Mouse (Mus musculus) embryonic fibroblast, embryonic 13.5 days (primary cell): ENCODE measurements at regions not wholly inside any gene's neighbourhood (a gene's known extent, or its start where the extent isn't known, plus 50 kb on each side); places are given as distances from the start of the nearest gene placed in this dataset.

Experiments
- CTCF ChIP-seq: IDR thresholded peaks from 2 replicates; pipeline ENCODE4 v1.5.1; 2011; ENCODE audit warnings: mild to moderate bottlenecking, control low read depth, low read length, moderate library complexity, borderline replicate concordance; ENCODE audit not compliant: insufficient read depth
- POLR2A ChIP-seq: IDR thresholded peaks from 2 replicates; pipeline ENCODE4 v1.6.1; 2011; ENCODE audit warnings: low read depth, mild to moderate bottlenecking, control low read depth, low read length, moderate library complexity

- TF ChIP-seq CTCF (no peak), POLR2A (no peak)
Observed at GRCm38 (mm10) chr13:107495161-107495732, 473.3 kb upstream of the Kif2a start.
